Mouse (Mus musculus): ENCODE results near the gene Cst6. TPM values are rescaled to one million over a fixed set of nuclear protein-coding genes. Genes with fewer than 3 reads are reported as not detected.
"Not testable (repeated sequence)": the region's sequence is repeated elsewhere in the genome, so short reads cannot be mapped to it uniquely, and the experiment has no call there.

Gene Cst6
- 1.8 and 2.5 TPM in 2 replicates for polyA plus RNA-seq (2014; fragmentation: Nextera tagmentation; extraction: Ambion mirVana)

- ATAC-seq (replicated peaks; ENCODE audit: low FRiP score, low TSS enrichment, low read depth): not testable (repeated sequence)
Measured at GRCm38 (mm10) chr19:5349502-5349873, at the start of gene Cst6. TSS of gene Cst6 (minus strand) at chr19:5349574.

GRCm38 (mm10) chr19:5395371-5395770 is 46.0 kb upstream of the Cst6 start:
- Histone ChIP-seq H3K27me3 (replicated peaks; ENCODE audit: control insufficient read depth, insufficient read depth, low read length) (no peaks in the 10 kb centered on the region), H3K4me1 (replicated peaks; ENCODE audit: control insufficient read depth, insufficient read depth, low read length) (peaks cover 2% of the 10 kb centered on the region), H3K4me2 (ENCODE audit: low read length) (no peak overlapping the region), H3K9me3 (ENCODE audit: control insufficient read depth, low read length) (no peaks in the 10 kb centered on the region), H3K4me3 (ENCODE audit: low read depth, low read length) (no peak overlapping the region), H3K27ac (ENCODE audit: low read depth) (no peak overlapping the region), H3K9ac (ENCODE audit: low read length) (no peak overlapping the region), H3K36me3 (ENCODE audit: control insufficient read depth, insufficient read depth, low read length) (no peaks in the 10 kb centered on the region)
- DNase-seq (ENCODE audit: low spot score) (no peak), ATAC-seq (replicated peaks; ENCODE audit: low FRiP score, low TSS enrichment, low read depth) (no peak)
- 68% methylated on average over 4 of the region's 4 CpGs for WGBS

More at GRCm38 (mm10) chr19:5349502-5349873, at the start of gene Cst6:
- H3K27me3 ChIP-seq (replicated peaks; ENCODE audit: control insufficient read depth, insufficient read depth, low read length); DNase-seq (ENCODE audit: low spot score); H3K4me1 ChIP-seq (replicated peaks; ENCODE audit: control insufficient read depth, insufficient read depth, low read length); H3K9me3 ChIP-seq (ENCODE audit: control insufficient read depth, low read length); H3K27ac ChIP-seq (ENCODE audit: low read depth); H3K36me3 ChIP-seq (ENCODE audit: control insufficient read depth, insufficient read depth, low read length): not testable (repeated sequence)
- Histone ChIP-seq H3K4me2 (ENCODE audit: low read length) (peak within 1 kb of the TSS; percentile 53), H3K4me3 (ENCODE audit: low read depth, low read length) (peak within 1 kb of the TSS; percentile 23), H3K9ac (ENCODE audit: low read length) (peak within 1 kb of the TSS; percentile 28)
- WGBS: 65% methylated on average over 6 of the region's 6 CpGs

- DNase-seq (ENCODE audit: low spot score) (no peak), ATAC-seq (replicated peaks; ENCODE audit: low FRiP score, low TSS enrichment, low read depth) (no peak)
- Histone ChIP-seq H3K4me3 (ENCODE audit: low read depth, low read length) (no peak overlapping the region), H3K27ac (ENCODE audit: low read depth) (no peak overlapping the region), H3K4me2 (ENCODE audit: low read length) (no peak overlapping the region), H3K9ac (ENCODE audit: low read length) (no peak overlapping the region), H3K9me3 (ENCODE audit: control insufficient read depth, low read length) (no peaks in the 10 kb centered on the region), H3K36me3 (ENCODE audit: control insufficient read depth, insufficient read depth, low read length) (no peaks in the 10 kb centered on the region), H3K4me1 (replicated peaks; ENCODE audit: control insufficient read depth, insufficient read depth, low read length) (peaks cover 14% of the 10 kb centered on the region), H3K27me3 (replicated peaks; ENCODE audit: control insufficient read depth, insufficient read depth, low read length) (no peaks in the 10 kb centered on the region)
- WGBS: 48% methylated on average over 10 of the region's 10 CpGs
Measured at GRCm38 (mm10) chr19:5394168-5394567, 44.8 kb upstream of the Cst6 start.

GRCm38 (mm10) chr19:5392892-5393291 is 43.5 kb upstream of the Cst6 start:
- H3K4me1 ChIP-seq (replicated peaks; ENCODE audit: control insufficient read depth, insufficient read depth, low read length): peaks cover 14% of the 10 kb centered on the region
- DNase-seq (ENCODE audit: low spot score) (peak; percentile 80), ATAC-seq (replicated peaks; ENCODE audit: low FRiP score, low TSS enrichment, low read depth) (no peak)
- H3K4me2 ChIP-seq (ENCODE audit: low read length): no peak overlapping the region
- H3K36me3 ChIP-seq (ENCODE audit: control insufficient read depth, insufficient read depth, low read length): no peaks in the 10 kb centered on the region
- no peaks in the 10 kb centered on the region for H3K9me3 ChIP-seq (ENCODE audit: control insufficient read depth, low read length)
- H3K9ac ChIP-seq (ENCODE audit: low read length): no peak overlapping the region
- H3K27ac ChIP-seq (ENCODE audit: low read depth): no peak overlapping the region
- 57% methylated on average over 4 of the region's 4 CpGs for WGBS
- H3K27me3 ChIP-seq (replicated peaks; ENCODE audit: control insufficient read depth, insufficient read depth, low read length): no peaks in the 10 kb centered on the region
- H3K4me3 ChIP-seq (ENCODE audit: low read depth, low read length): no peak overlapping the region

GRCm38 (mm10) chr19:5390416-5390815 is 41.0 kb upstream of the Cst6 start:
- no peak for ATAC-seq (replicated peaks; ENCODE audit: low FRiP score, low TSS enrichment, low read depth)
- 50% methylated on average over 8 of the region's 8 CpGs for WGBS
- H3K27me3 ChIP-seq (replicated peaks; ENCODE audit: control insufficient read depth, insufficient read depth, low read length): no peaks in the 10 kb centered on the region

GRCm38 (mm10) chr19:5389647-5390046 is 40.3 kb upstream of the Cst6 start:
- Histone ChIP-seq H3K27ac (ENCODE audit: low read depth) (peak overlapping the region; percentile 73; the same call in 1 of the 2 replicates), H3K9ac (ENCODE audit: low read length) (peak overlapping the region; percentile 87), H3K4me3 (ENCODE audit: low read depth, low read length) (peak overlapping the region; percentile 99), H3K9me3 (ENCODE audit: control insufficient read depth, low read length) (no peaks in the 10 kb centered on the region), H3K27me3 (replicated peaks; ENCODE audit: control insufficient read depth, insufficient read depth, low read length) (no peaks in the 10 kb centered on the region), H3K4me1 (replicated peaks; ENCODE audit: control insufficient read depth, insufficient read depth, low read length) (peaks cover 26% of the 10 kb centered on the region), H3K4me2 (ENCODE audit: low read length) (peak overlapping the region; percentile 63), H3K36me3 (ENCODE audit: control insufficient read depth, insufficient read depth, low read length) (peaks cover 9% of the 10 kb centered on the region)
- DNase-seq (ENCODE audit: low spot score) (peak; percentile 77), ATAC-seq (replicated peaks; ENCODE audit: low FRiP score, low TSS enrichment, low read depth) (peak; percentile 42; the same call in 1 of the 2 replicates)
- WGBS: 20% methylated on average over 12 of the region's 12 CpGs

More at GRCm38 (mm10) chr19:5390416-5390815, 41.0 kb upstream of the Cst6 start:
- H3K27ac ChIP-seq (ENCODE audit: low read depth): peak overlapping the region; percentile 52; the same call in 1 of the 2 replicates
- H3K4me2 ChIP-seq (ENCODE audit: low read length): peak overlapping the region; percentile 63
- H3K4me3 ChIP-seq (ENCODE audit: low read depth, low read length): peak overlapping the region; percentile 99
- H3K36me3 ChIP-seq (ENCODE audit: control insufficient read depth, insufficient read depth, low read length): peaks cover 2% of the 10 kb centered on the region
- H3K9ac ChIP-seq (ENCODE audit: low read length): peak overlapping the region; percentile 87
- no peaks in the 10 kb centered on the region for H3K9me3 ChIP-seq (ENCODE audit: control insufficient read depth, low read length)
- peaks cover 26% of the 10 kb centered on the region for H3K4me1 ChIP-seq (replicated peaks; ENCODE audit: control insufficient read depth, insufficient read depth, low read length)
- DNase-seq (ENCODE audit: low spot score): no peak

- 2% methylated on average over 43 of the region's 43 CpGs for WGBS
- H3K27me3 ChIP-seq (replicated peaks; ENCODE audit: control insufficient read depth, insufficient read depth, low read length): no peaks in the 10 kb centered on the region
- H3K9me3 ChIP-seq (ENCODE audit: control insufficient read depth, low read length): no peaks in the 10 kb centered on the region
- H3K9ac ChIP-seq (ENCODE audit: low read length): peak within 1 kb of the TSS; percentile 87
- peak; percentile 91 for DNase-seq (ENCODE audit: low spot score)
- peak within 1 kb of the TSS; percentile 78 for H3K27ac ChIP-seq (ENCODE audit: low read depth)
- peaks cover 18% of the 10 kb centered on the region for H3K36me3 ChIP-seq (ENCODE audit: control insufficient read depth, insufficient read depth, low read length)
- H3K4me1 ChIP-seq (replicated peaks; ENCODE audit: control insufficient read depth, insufficient read depth, low read length): peaks cover 26% of the 10 kb centered on the region
- ATAC-seq (replicated peaks; ENCODE audit: low FRiP score, low TSS enrichment, low read depth): peak; percentile 92
- peak within 1 kb of the TSS; percentile 99 for H3K4me3 ChIP-seq (ENCODE audit: low read depth, low read length)
- peak within 1 kb of the TSS; percentile 88 for H3K4me2 ChIP-seq (ENCODE audit: low read length)
Measured at GRCm38 (mm10) chr19:5388588-5389242, 39.3 kb upstream of the Cst6 start, which contains the start of gene Sart1. TSS of gene Sart1 (minus strand) at chr19:5388703.

GRCm38 (mm10) chr19:5388011-5388441 is 38.7 kb upstream of the Cst6 start:
- Histone ChIP-seq H3K9ac (ENCODE audit: low read length) (peak overlapping the region; percentile 87), H3K27me3 (replicated peaks; ENCODE audit: control insufficient read depth, insufficient read depth, low read length) (no peaks in the 10 kb centered on the region), H3K4me2 (ENCODE audit: low read length) (peak overlapping the region; percentile 88), H3K9me3 (ENCODE audit: control insufficient read depth, low read length) (no peaks in the 10 kb centered on the region), H3K4me3 (ENCODE audit: low read depth, low read length) (peak overlapping the region; percentile 99), H3K36me3 (ENCODE audit: control insufficient read depth, insufficient read depth, low read length) (peaks cover 25% of the 10 kb centered on the region), H3K4me1 (replicated peaks; ENCODE audit: control insufficient read depth, insufficient read depth, low read length) (peaks cover 26% of the 10 kb centered on the region), H3K27ac (ENCODE audit: low read depth) (peak overlapping the region; percentile 78)
- peak; percentile 39; the same call in 1 of the 2 replicates for ATAC-seq (replicated peaks; ENCODE audit: low FRiP score, low TSS enrichment, low read depth)
- WGBS: under 1% methylated on average over 43 of the region's 43 CpGs
- DNase-seq (ENCODE audit: low spot score): no peak

GRCm38 (mm10) chr19:5384715-5385114 is 35.3 kb upstream of the Cst6 start:
- H3K27me3 ChIP-seq (replicated peaks; ENCODE audit: control insufficient read depth, insufficient read depth, low read length): no peaks in the 10 kb centered on the region
- H3K27ac ChIP-seq (ENCODE audit: low read depth): no peak overlapping the region
- 91% methylated on average over 8 of the region's 8 CpGs for WGBS
- DNase-seq (ENCODE audit: low spot score) (no peak), ATAC-seq (replicated peaks; ENCODE audit: low FRiP score, low TSS enrichment, low read depth) (no peak)
- peaks cover 18% of the 10 kb centered on the region for H3K4me1 ChIP-seq (replicated peaks; ENCODE audit: control insufficient read depth, insufficient read depth, low read length)
- peaks cover 58% of the 10 kb centered on the region for H3K36me3 ChIP-seq (ENCODE audit: control insufficient read depth, insufficient read depth, low read length)
- H3K9me3 ChIP-seq (ENCODE audit: control insufficient read depth, low read length): no peaks in the 10 kb centered on the region
- H3K9ac ChIP-seq (ENCODE audit: low read length): no peak overlapping the region
- H3K4me3 ChIP-seq (ENCODE audit: low read depth, low read length): no peak overlapping the region
- no peak overlapping the region for H3K4me2 ChIP-seq (ENCODE audit: low read length)
